Mouse (Mus musculus): Measurements from ENCODE around the gene Nfrkb. TPM values are rescaled to one million over a fixed set of nuclear protein-coding genes. Genes with fewer than 3 reads are reported as not detected.

Nfrkb gene
- polyA plus RNA-seq, 1 experiment: 9.4 TPM

Other genes with a start within 250 kb of the Nfrkb start
- gene Aplp2, start 174.4 kb upstream of the Nfrkb start, polyA plus RNA-seq (2012; rRNA removed): 126 and 178 TPM in 2 replicates
- gene Prdm10, start 105.7 kb upstream of the Nfrkb start, polyA plus RNA-seq (2012; rRNA removed): 3.7 and 8.5 TPM in 2 replicates
- 312 and 454 TPM in 2 replicates for gene Tmem45b, start 78.3 kb downstream of the Nfrkb start, polyA plus RNA-seq (2012; rRNA removed)